Mouse (Mus musculus) liver, embryonic 16.5 days (tissue): ENCODE data around the gene Loxl1. TPM values are rescaled to one million over a fixed set of nuclear protein-coding genes. Genes with fewer than 3 reads are reported as not detected.
A peak's percentile ranks its signal among the peaks of the same experiment; 100 is the strongest.

ENCODE experiments used
- ATAC-seq: fragments of 200-750 bp; cut with Nextera tagmentation; 2 replicates; pipeline ENCODE4 v1.8.0; 2017; ENCODE audit warnings: low read depth, mild to moderate bottlenecking, moderate number of reproducible peaks, moderate library complexity
- H3K27ac ChIP-seq: fragments of 300-500 bp; sonication (generic); 2 replicates; pipeline ENCODE4 v1.5.1; 2014; ENCODE audit warnings: mild to moderate bottlenecking, low read length
- H3K27me3 ChIP-seq: fragments of 300-500 bp; sonication (generic); 2 replicates; pipeline ENCODE4 v1.6.1; 2014; ENCODE audit warnings: low read depth, low read length, mixed read lengths; ENCODE audit not compliant: control insufficient read depth, insufficient read depth
- H3K36me3 ChIP-seq: fragments of 300-500 bp; sonication (generic); 2 replicates; pipeline ENCODE4 v1.6.1; 2014; ENCODE audit warnings: mild to moderate bottlenecking; ENCODE audit not compliant: control insufficient read depth, insufficient read depth
- H3K4me1 ChIP-seq: fragments of 300-500 bp; sonication (generic); 2 replicates; pipeline ENCODE4 v1.6.1; 2014; ENCODE audit warnings: low read depth, low read length, mixed read lengths; ENCODE audit not compliant: control insufficient read depth
- H3K4me2 ChIP-seq: fragments of 300-500 bp; sonication (generic); 2 replicates; pipeline ENCODE4 v1.6.1; 2014; ENCODE audit warnings: low read depth, low read length, mixed read lengths
- H3K4me3 ChIP-seq: fragments of 300-500 bp; sonication (generic); 2 replicates; pipeline ENCODE4 v1.5.1; 2014; ENCODE audit warnings: low read depth, mild to moderate bottlenecking, low read length
- H3K9ac ChIP-seq: fragments of 300-500 bp; sonication (generic); 2 replicates; pipeline ENCODE4 v1.6.1; 2014; ENCODE audit warnings: low read depth, low read length
- H3K9me3 ChIP-seq: fragments of 300-500 bp; sonication (generic); replicated peaks from 2 replicates; pipeline ENCODE4 v1.6.1; 2016; ENCODE audit warnings: low read length; ENCODE audit not compliant: control insufficient read depth
- WGBS: fragments of 180-500 bp; shearing (Covaris S2); extraction: QIAGEN DNeasy Blood & Tissue Kit; methylation state at CpG from one replicate; pipeline ENCODE4 v1.1.7; 2014; ENCODE audit not compliant: insufficient replicate concordance; 5-methylcytosine and 5-hydroxymethylcytosine counted together
- polyA plus RNA-seq: library from polyadenylated mRNA; unstranded; fragments of >200 nt; fragmentation: Nextera tagmentation; extraction: Ambion mirVana; gene quantifications from 2 replicates; pipeline ENCODE4 v1.2.1, GENCODE M21; 2015

Gene Loxl1
- polyA plus RNA-seq, 1 experiment from 2014 or later: 2.2 TPM

DNA sequence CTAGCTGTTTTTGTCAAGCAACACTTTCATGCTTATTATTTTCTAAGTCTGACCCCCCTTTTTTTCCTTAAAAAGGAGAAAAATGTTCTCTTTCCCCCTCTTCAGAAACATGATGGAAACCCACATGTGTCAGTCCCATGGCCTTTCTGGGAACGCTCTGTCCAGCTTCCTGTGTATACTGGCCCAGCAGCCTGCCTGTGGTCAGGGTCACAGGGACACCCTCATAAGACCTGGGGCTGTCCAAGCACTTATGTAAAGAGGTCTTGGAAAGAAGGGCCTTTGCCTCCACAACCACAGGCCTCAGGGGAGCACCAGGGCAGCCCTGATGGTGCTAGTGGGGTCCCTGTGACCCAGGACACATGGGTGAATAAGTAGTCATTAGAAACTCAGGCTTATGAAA lies 23.9 kb downstream of the Loxl1 start:
- WGBS: 74% methylated on average over 1 of the region's 1 CpGs
- no peak for ATAC-seq

GRCm38 (mm10) chr9:58283431-58283830 lies 29.6 kb downstream of the Loxl1 start:
- Histone ChIP-seq H3K36me3 (no peaks in the 10 kb centered on the region), H3K9ac (no peak overlapping the region), H3K9me3 (no peaks in the 10 kb centered on the region), H3K4me1 (peaks cover 4% of the 10 kb centered on the region), H3K27me3 (no peaks in the 10 kb centered on the region), H3K4me3 (no peak overlapping the region), H3K27ac (no peak overlapping the region), H3K4me2 (no peak overlapping the region)
- no peak for ATAC-seq
- 69% methylated on average over 7 of the region's 7 CpGs for whole genome bisulfite sequencing

More for the DNA sequence above, 23.9 kb downstream of the Loxl1 start:
- H3K4me1 ChIP-seq: no peaks in the 10 kb centered on the region
- no peak overlapping the region for H3K4me3 ChIP-seq
- no peak overlapping the region for H3K27ac ChIP-seq
- H3K9me3 ChIP-seq: no peaks in the 10 kb centered on the region
- H3K4me2 ChIP-seq: no peak overlapping the region
- no peak overlapping the region for H3K9ac ChIP-seq
- H3K36me3 ChIP-seq: no peaks in the 10 kb centered on the region
- no peaks in the 10 kb centered on the region for H3K27me3 ChIP-seq

GRCm38 (mm10) chr9:58281597-58281996 lies 31.4 kb downstream of the Loxl1 start:
- Histone ChIP-seq H3K27ac (no peak overlapping the region), H3K4me3 (no peak overlapping the region), H3K4me2 (no peak overlapping the region), H3K27me3 (no peaks in the 10 kb centered on the region), H3K36me3 (no peaks in the 10 kb centered on the region), H3K9me3 (no peaks in the 10 kb centered on the region), H3K4me1 (peaks cover 4% of the 10 kb centered on the region), H3K9ac (no peak overlapping the region)
- 31% methylated on average over 3 of the region's 3 CpGs for WGBS
- ATAC-seq: no peak

GRCm38 (mm10) chr9:58280259-58281109 lies 32.5 kb downstream of the Loxl1 start:
- no peaks in the 10 kb centered on the region for H3K9me3 ChIP-seq
- WGBS: 28% methylated on average over 9 of the region's 9 CpGs
- H3K9ac ChIP-seq: no peak overlapping the region
- H3K4me3 ChIP-seq: no peak overlapping the region
- H3K36me3 ChIP-seq: no peaks in the 10 kb centered on the region
- peak; percentile 60; the same call in 1 of the 2 replicates for ATAC-seq
- no peaks in the 10 kb centered on the region for H3K27me3 ChIP-seq
- no peak overlapping the region for H3K4me2 ChIP-seq
- H3K27ac ChIP-seq: no peak overlapping the region
- peaks cover 10% of the 10 kb centered on the region for H3K4me1 ChIP-seq

DNA sequence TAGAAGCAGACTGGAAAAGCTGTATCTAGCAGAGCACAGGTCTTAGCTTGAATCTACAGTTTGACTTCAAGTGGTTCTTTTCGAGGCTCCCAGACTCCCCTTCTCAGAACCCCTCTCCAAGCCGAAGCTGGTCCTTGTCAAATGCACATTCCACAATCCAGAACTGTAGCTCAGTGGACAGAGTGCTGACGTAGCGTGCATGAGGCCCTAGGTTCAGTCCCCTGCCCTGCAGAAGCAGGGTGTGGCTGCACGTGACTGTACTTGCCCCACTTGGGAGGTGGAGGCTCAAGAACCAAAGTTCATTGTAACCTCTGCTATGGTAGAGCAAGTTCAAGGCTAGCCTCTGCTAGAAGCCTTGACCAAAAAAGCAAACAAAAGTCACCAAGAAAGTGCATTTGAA lies 33.2 kb downstream of the Loxl1 start:
- H3K27me3 ChIP-seq: no peaks in the 10 kb centered on the region
- no peak overlapping the region for H3K4me2 ChIP-seq
- H3K4me1 ChIP-seq: peaks cover 13% of the 10 kb centered on the region
- H3K36me3 ChIP-seq: no peaks in the 10 kb centered on the region
- no peak overlapping the region for H3K9ac ChIP-seq
- no peaks in the 10 kb centered on the region for H3K9me3 ChIP-seq
- ATAC-seq: no peak
- 56% methylated on average over 5 of the region's 5 CpGs for WGBS
- H3K27ac ChIP-seq: no peak overlapping the region
- no peak overlapping the region for H3K4me3 ChIP-seq

GRCm38 (mm10) chr9:58278821-58279723 lies 33.9 kb downstream of the Loxl1 start:
- H3K4me3 ChIP-seq: no peak overlapping the region
- H3K27ac ChIP-seq: no peak overlapping the region
- H3K9ac ChIP-seq: no peak overlapping the region
- H3K27me3 ChIP-seq: no peaks in the 10 kb centered on the region
- no peaks in the 10 kb centered on the region for H3K9me3 ChIP-seq
- WGBS: 56% methylated on average over 4 of the region's 4 CpGs
- no peak overlapping the region for H3K4me2 ChIP-seq
- no peaks in the 10 kb centered on the region for H3K36me3 ChIP-seq
- no peak for ATAC-seq
- peaks cover 13% of the 10 kb centered on the region for H3K4me1 ChIP-seq

DNA sequence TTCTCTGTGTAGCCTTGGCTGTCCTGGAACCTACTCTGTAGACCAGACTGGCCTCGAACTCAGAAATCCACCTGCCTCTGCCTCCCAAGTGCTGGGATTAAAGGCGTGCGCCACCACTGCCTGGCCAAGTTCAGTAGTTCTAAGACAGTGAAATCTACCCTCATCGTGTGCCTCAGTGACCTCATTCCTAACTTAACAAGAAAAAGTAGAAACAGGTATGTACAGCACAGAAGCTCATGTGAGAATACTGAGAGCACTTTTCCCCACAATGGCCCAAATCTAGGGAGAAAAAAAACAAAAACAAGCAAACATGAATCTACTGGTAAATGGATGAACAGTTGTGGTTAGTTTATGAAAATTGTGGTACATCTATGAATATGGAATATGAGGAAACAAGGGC lies 34.7 kb downstream of the Loxl1 start:
- no peaks in the 10 kb centered on the region for H3K36me3 ChIP-seq
- ATAC-seq: no peak
- no peaks in the 10 kb centered on the region for H3K27me3 ChIP-seq
- no peak overlapping the region for H3K27ac ChIP-seq
- H3K9me3 ChIP-seq: no peaks in the 10 kb centered on the region
- 82% methylated on average over 4 of the region's 4 CpGs for WGBS
- H3K4me1 ChIP-seq: peaks cover 13% of the 10 kb centered on the region
- no peak overlapping the region for H3K4me3 ChIP-seq
- H3K4me2 ChIP-seq: no peak overlapping the region
- H3K9ac ChIP-seq: no peak overlapping the region

DNA sequence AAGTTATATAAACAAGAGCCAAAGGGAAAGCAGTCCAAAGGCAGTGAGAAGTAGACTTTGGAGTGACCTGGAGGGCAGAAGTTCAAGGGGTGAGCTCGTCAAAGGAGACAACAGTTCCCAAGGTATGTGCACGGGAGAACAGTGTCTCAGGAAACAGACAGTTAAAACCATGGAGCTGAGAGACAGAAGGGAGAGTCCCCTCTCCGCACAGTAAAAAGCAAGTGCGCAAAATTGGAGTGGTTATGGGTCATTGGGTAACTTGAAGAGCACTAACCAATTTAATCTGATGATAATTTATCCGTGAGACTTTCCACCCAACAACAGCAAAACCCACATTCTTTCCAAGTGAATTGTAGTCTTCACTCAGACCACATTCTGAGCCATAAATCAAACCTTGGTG lies 36.6 kb downstream of the Loxl1 start:
- H3K4me2 ChIP-seq: no peak overlapping the region
- 47% methylated on average over 5 of the region's 5 CpGs for WGBS
- H3K36me3 ChIP-seq: no peaks in the 10 kb centered on the region
- H3K27me3 ChIP-seq: no peaks in the 10 kb centered on the region
- no peak overlapping the region for H3K4me3 ChIP-seq
- H3K4me1 ChIP-seq: peaks cover 13% of the 10 kb centered on the region
- no peak overlapping the region for H3K27ac ChIP-seq
- no peak overlapping the region for H3K9ac ChIP-seq
- H3K9me3 ChIP-seq: no peaks in the 10 kb centered on the region
- ATAC-seq: no peak

DNA sequence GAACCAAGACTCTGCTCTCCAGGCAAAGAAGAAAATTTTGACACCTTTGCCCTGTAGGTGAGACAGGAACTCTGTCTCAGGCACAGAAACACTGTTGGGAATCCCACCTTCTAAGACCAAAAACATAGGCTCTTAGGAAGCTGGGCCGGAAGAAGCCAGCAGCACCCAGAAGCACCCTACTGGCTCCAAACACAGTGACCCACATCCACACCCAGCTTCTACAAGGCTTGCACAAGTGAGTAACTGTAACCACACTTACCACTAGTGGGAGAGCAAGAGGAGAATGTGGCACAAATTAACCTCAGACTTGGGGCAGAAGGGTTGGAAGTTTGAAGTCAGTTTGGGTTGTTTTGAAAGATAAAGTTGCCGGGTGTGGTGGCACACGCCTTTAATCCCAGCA lies 37.2 kb downstream of the Loxl1 start:
- H3K4me2 ChIP-seq: peak overlapping the region; percentile 20; the same call in 1 of the 2 replicates
- 24% methylated on average over 3 of the region's 3 CpGs for WGBS

More for the DNA sequence above, 37.2 kb downstream of the Loxl1 start:
- no peaks in the 10 kb centered on the region for H3K27me3 ChIP-seq
- no peaks in the 10 kb centered on the region for H3K9me3 ChIP-seq
- peaks cover 13% of the 10 kb centered on the region for H3K4me1 ChIP-seq
- ATAC-seq: no peak
- no peaks in the 10 kb centered on the region for H3K36me3 ChIP-seq
- no peak overlapping the region for H3K4me3 ChIP-seq
- H3K27ac ChIP-seq: peak overlapping the region; percentile 83
- H3K9ac ChIP-seq: no peak overlapping the region
